Mouse (Mus musculus) neural tube, embryonic 15.5 days (tissue): ENCODE data around the gene Phlda2. TPM values are rescaled to one million over a fixed set of nuclear protein-coding genes. Genes with fewer than 3 reads are reported as not detected.

Experiments
- ATAC-seq: fragments of 200-750 bp; cut with Nextera tagmentation; 2 replicates; pipeline ENCODE4 v1.8.0; 2017; ENCODE audit warnings: mild to moderate bottlenecking, moderate TSS enrichment, moderate library complexity; ENCODE audit not compliant: low FRiP score
- H3K27ac ChIP-seq: fragments of 300-500 bp; sonication (generic); replicated peaks from 2 replicates; pipeline ENCODE4 v1.5.1; 2015; ENCODE audit warnings: mild to moderate bottlenecking, inconsistent platforms
- H3K27me3 ChIP-seq: fragments of 300-500 bp; sonication (generic); replicated peaks from 2 replicates; pipeline ENCODE4 v1.6.1; 2015; ENCODE audit warnings: inconsistent platforms
- H3K36me3 ChIP-seq: fragments of 300-500 bp; sonication (generic); 2 replicates; pipeline ENCODE4 v1.6.1; 2015; ENCODE audit warnings: inconsistent platforms
- H3K4me1 ChIP-seq: fragments of 300-500 bp; sonication (generic); 2 replicates; pipeline ENCODE4 v1.6.1; 2015; ENCODE audit warnings: inconsistent platforms
- H3K4me2 ChIP-seq: fragments of 300-500 bp; sonication (generic); 2 replicates; pipeline ENCODE4 v1.6.1; 2015; ENCODE audit warnings: inconsistent platforms, mild to moderate bottlenecking, moderate library complexity
- H3K4me3 ChIP-seq: fragments of 300-500 bp; sonication (generic); replicated peaks from 2 replicates; pipeline ENCODE4 v1.5.1; 2015; ENCODE audit warnings: mild to moderate bottlenecking, inconsistent platforms
- H3K9ac ChIP-seq: fragments of 300-500 bp; sonication (generic); replicated peaks from 2 replicates; pipeline ENCODE4 v1.6.1; 2015; ENCODE audit warnings: mild to moderate bottlenecking, inconsistent platforms
- H3K9me3 ChIP-seq: fragments of 300-500 bp; sonication (generic); replicated peaks from 2 replicates; pipeline ENCODE4 v1.6.1; 2016; ENCODE audit warnings: inconsistent platforms
- WGBS: fragments of 180-500 bp; shearing (Covaris S2); methylation state at CpG from one replicate; pipeline ENCODE4 v1.1.7; 2015; ENCODE audit warnings: mixed read lengths; 5-methylcytosine and 5-hydroxymethylcytosine counted together
- polyA plus RNA-seq: library from polyadenylated mRNA; unstranded; fragments of >200 nt; fragmentation: Nextera tagmentation; extraction: Ambion mirVana; gene quantifications from 2 replicates; pipeline ENCODE4 v1.2.1, GENCODE M21; 2015

Gene Phlda2
- polyA plus RNA-seq, 1 experiment from 2014 or later = 1.0 TPM

DNA sequence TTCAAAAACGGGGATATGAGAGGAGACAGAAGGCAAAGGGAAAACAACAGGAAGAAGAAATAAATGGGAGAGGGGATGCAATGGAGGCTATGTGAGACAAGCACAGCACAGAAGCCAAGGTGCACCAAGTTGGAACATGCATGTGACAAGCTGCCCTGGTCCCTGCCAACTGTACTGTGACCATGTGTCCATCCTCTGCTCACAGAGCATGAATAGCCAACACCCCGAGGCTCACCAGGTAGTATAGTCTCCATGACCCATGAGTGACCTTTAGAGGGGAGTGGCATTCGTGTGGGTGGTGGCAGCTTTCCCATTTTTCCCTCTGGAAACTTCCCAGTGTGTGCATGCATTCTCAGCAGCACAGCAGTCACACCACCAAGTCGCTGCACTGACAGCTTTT is 16.4 kb upstream of the Phlda2 start:
- H3K9ac ChIP-seq = no peak overlapping the region
- no peak for ATAC-seq
- 84% methylated on average over 4 of the region's 4 CpGs for WGBS

DNA sequence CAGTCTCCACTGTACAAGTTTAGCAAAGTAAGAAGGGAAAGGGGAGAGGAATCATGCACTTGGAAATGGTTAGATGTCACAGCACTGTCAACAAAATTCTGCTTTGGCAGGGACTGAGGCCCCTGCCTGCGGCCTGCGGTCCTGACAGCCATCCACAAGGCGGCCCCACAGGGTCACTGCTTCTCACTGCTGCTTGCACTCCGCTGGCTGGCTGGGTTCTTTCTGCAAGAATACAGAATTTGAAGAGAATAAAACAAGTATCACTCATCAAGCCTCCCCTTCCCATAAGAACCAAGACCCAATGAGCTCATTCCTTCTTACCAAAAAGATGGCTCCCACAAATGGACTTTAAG is 11.4 kb upstream of the Phlda2 start:
- no peak overlapping the region for H3K9ac ChIP-seq
- H3K4me3 ChIP-seq = no peak overlapping the region
- 96% methylated on average over 4 of the region's 4 CpGs for WGBS
- no peaks in the 10 kb centered on the region for H3K4me1 ChIP-seq
- H3K4me2 ChIP-seq = no peak overlapping the region
- no peaks in the 10 kb centered on the region for H3K9me3 ChIP-seq
- no peak overlapping the region for H3K27ac ChIP-seq
- H3K27me3 ChIP-seq = no peaks in the 10 kb centered on the region
- no peak for ATAC-seq
- H3K36me3 ChIP-seq = peaks cover 75% of the 10 kb centered on the region

More for the DNA sequence above, 16.4 kb upstream of the Phlda2 start:
- Histone ChIP-seq H3K4me1 (no peaks in the 10 kb centered on the region), H3K9me3 (no peaks in the 10 kb centered on the region), H3K27ac (no peak overlapping the region), H3K27me3 (no peaks in the 10 kb centered on the region), H3K36me3 (peaks cover 95% of the 10 kb centered on the region), H3K4me2 (no peak overlapping the region), H3K4me3 (no peak overlapping the region)

DNA sequence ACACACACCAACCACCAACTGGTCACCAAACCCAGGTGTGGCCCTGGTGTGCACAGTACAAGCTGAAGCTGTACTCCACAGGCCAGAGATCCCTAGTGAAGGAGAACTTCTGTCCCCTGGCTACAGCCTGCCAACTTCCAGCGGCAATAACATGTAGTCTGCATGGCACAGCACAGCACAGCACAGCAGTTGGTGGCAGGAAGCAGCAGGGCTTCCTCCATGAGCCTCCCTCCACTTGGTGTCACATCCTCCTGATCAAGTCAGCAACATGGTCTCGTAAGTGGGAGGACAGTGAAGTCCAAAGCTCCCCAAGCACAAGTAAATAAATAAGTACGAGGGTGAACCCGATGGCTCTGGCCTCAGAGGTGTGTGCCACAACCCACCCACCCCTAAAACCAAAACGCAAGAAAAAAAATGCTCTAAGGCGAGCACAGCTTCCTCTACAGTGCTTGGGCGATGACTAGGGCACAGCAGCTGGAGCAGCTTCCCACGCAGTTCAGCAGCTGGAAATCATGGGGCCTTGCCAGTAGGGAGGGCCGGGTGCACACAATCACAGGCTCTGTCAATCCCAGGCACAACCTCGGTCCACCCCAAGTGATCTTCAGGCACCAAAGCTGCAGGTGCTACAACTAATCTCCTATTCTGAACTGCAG is 10.9 kb upstream of the Phlda2 start:
- Histone ChIP-seq H3K4me2 (no peak overlapping the region), H3K27ac (no peak overlapping the region), H3K9me3 (no peaks in the 10 kb centered on the region), H3K9ac (no peak overlapping the region), H3K4me1 (no peaks in the 10 kb centered on the region), H3K27me3 (no peaks in the 10 kb centered on the region), H3K36me3 (peaks cover 70% of the 10 kb centered on the region), H3K4me3 (no peak overlapping the region)
- no peak for ATAC-seq
- 95% methylated on average over 10 of the region's 10 CpGs for WGBS

DNA sequence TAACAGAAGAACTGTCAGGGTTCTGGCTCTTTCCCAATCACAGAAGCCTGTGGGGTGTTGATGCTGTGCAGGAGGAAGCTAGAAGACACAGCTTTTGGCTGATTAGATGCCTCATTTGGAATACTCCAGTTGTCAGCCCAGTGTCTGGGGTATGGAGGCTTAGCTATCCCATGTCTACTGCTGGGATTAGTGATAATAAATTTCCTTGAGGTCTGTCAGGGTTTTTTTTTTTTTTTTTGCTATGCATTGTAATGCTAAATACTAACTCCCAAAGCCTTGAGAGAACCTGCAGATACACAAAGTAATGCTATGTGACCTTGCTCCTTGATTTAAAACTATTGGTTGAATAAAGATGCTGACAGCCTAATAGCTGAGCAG is 8.4 kb upstream of the Phlda2 start:
- ATAC-seq = no peak
- Histone ChIP-seq H3K4me2 (no peak overlapping the region), H3K27ac (no peak overlapping the region), H3K4me3 (no peak overlapping the region), H3K9ac (no peak overlapping the region), H3K9me3 (no peaks in the 10 kb centered on the region), H3K27me3 (0 out of 2 replicates have a peak, but pooled peaks cover 2% of the 10 kb centered on the region), H3K4me1 (no peaks in the 10 kb centered on the region), H3K36me3 (peaks cover 45% of the 10 kb centered on the region)

DNA sequence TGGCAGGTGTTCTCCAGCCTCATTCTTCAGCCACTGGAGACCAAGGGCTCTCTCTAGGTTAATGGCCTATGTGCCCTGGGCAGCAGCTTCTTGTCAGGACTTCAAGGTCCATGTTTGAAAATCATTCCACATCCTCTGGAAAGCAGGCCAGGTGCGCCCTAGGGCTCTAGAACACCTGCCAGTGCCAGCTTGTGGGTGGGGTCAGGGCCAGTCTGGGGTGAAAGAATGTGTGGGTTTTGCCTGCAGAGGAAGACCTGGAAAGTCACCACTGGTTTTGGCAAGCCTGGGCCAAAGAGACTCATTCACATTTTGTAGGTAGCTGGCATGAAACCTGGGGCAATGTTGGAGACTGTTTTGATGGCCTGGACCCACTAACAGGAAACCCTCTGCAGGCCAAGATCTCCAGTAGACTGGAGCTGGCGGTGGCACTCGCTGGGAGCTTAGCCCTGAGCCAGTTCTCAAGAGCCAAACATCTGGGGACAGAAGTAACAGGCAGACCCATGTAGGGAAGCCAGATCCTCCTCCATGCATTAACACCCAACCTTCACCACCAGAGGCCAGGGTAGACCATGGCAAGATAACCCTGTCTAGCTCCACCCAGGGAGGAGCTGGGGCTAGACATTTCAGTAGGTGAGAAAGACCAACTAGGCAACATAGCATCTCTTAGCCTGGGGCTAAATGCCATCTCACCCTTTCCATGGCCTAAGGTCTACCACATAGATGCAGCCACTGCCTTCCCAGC is 7.8 kb upstream of the Phlda2 start:
- no peak overlapping the region for H3K4me3 ChIP-seq
- no peak overlapping the region for H3K4me2 ChIP-seq
- no peaks in the 10 kb centered on the region for H3K9me3 ChIP-seq
- H3K36me3 ChIP-seq = peaks cover 40% of the 10 kb centered on the region
- H3K27me3 ChIP-seq = 0 out of 2 replicates have a peak, but pooled peaks cover 2% of the 10 kb centered on the region
- no peak for ATAC-seq
- no peak overlapping the region for H3K9ac ChIP-seq
- WGBS = 92% methylated on average over 3 of the region's 3 CpGs
- H3K4me1 ChIP-seq = no peaks in the 10 kb centered on the region
- no peak overlapping the region for H3K27ac ChIP-seq

DNA sequence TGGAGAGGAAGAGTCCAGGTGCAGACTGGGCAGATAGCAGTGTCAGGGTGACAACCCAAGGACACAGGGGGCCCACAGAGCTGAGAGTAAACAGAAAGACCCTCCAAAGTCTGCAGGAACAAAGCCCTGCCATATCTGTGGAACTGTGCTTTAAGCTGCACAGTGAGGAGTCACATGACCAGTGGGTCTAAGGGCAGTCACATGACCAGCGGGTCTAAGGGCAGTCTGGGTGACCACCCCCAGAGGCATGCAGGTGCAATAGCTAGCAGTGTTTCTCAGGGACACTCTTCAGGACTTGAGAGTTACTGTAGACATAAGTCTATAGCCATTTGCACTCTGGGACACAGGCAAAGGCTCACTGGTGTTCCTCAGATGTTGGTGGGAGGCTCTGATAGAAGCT is 6.6 kb upstream of the Phlda2 start:
- Histone ChIP-seq H3K27ac (no peak overlapping the region), H3K4me3 (no peak overlapping the region), H3K9me3 (no peaks in the 10 kb centered on the region), H3K36me3 (peaks cover 28% of the 10 kb centered on the region), H3K4me2 (no peak overlapping the region), H3K4me1 (no peaks in the 10 kb centered on the region), H3K9ac (no peak overlapping the region), H3K27me3 (peaks cover 9% of the 10 kb centered on the region)
- WGBS = 79% methylated on average over 1 of the region's 1 CpGs
- ATAC-seq = no peak

DNA sequence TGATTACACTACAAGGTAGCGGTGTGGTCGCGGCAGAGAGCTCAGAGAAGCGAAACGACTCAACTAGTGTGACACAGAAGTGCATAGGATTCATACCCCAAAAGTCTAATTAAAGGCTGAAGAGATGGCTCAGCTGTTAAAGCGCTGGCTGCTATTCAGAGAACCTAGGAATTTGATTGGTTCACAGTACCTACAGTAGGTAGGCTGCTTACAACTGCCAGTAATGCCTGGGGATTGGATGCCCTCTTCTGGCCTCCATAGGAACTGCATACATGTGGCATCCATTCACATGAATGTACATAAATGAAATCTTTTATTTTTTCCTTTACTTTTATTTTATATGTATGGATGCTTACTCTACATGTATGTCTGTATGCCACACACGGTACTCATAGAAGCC is 3.7 kb upstream of the Phlda2 start:
- no peak for ATAC-seq
- H3K4me3 ChIP-seq = no peak overlapping the region
- H3K9me3 ChIP-seq = no peaks in the 10 kb centered on the region
- no peak overlapping the region for H3K9ac ChIP-seq
- H3K27me3 ChIP-seq = peaks cover 35% of the 10 kb centered on the region
- 0 out of 2 replicates have a peak, but pooled peaks cover 3% of the 10 kb centered on the region for H3K36me3 ChIP-seq
- peaks cover 12% of the 10 kb centered on the region for H3K4me1 ChIP-seq
- H3K4me2 ChIP-seq = no peak overlapping the region
- 26% methylated on average over 7 of the region's 7 CpGs for WGBS
- H3K27ac ChIP-seq = no peak overlapping the region

DNA sequence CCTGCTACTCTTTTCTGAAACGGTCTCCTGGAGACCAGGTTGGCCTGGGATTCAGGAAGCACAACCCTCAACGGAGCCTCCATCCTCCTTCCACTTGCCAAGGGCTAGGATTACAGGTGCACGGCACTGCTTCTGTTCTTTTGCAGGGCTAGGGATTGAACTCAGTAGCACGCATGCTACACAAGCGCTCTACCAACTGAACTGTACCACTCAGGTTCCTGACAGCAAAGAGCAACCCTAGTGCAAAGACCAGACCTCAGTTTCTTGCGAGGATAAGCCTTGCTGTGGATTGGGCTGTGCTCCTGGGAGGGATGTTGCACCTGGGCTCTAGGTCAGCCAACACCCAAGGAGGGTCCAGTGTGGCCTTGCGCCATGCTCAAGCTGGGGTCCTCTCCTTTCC is 3.3 kb upstream of the Phlda2 start:
- H3K4me2 ChIP-seq = no peak overlapping the region
- WGBS = 74% methylated on average over 7 of the region's 7 CpGs
- 0 out of 2 replicates have a peak, but pooled peaks cover 3% of the 10 kb centered on the region for H3K36me3 ChIP-seq
- peaks cover 39% of the 10 kb centered on the region for H3K27me3 ChIP-seq
- no peaks in the 10 kb centered on the region for H3K9me3 ChIP-seq
- H3K4me3 ChIP-seq = no peak overlapping the region
- ATAC-seq = no peak
- H3K9ac ChIP-seq = no peak overlapping the region
- H3K27ac ChIP-seq = no peak overlapping the region
- peaks cover 16% of the 10 kb centered on the region for H3K4me1 ChIP-seq

DNA sequence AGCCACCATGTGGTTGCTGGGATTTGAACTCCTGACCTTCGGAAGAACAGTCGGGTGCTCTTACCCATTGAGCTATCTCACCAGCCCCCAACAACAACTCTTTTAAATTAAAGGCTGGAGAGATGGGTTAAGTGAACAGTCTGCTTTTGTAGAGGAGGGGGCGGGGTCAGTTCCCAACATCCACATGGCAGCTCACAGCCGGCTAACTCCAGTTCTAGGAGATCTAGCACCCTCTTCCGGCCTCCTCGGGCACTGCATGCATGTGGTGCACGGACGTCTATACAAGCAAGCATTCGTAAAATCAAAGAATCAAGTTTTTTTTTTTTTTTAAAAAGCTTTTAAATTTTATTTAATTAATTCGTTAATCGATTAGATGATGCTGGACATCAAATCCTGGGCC is 2.9 kb upstream of the Phlda2 start:
- Histone ChIP-seq H3K27ac (no peak overlapping the region), H3K9ac (no peak overlapping the region), H3K27me3 (peaks cover 44% of the 10 kb centered on the region), H3K4me1 (peaks cover 20% of the 10 kb centered on the region), H3K4me2 (no peak overlapping the region), H3K4me3 (no peak overlapping the region), H3K36me3 (0 out of 2 replicates have a peak, but pooled peaks cover 3% of the 10 kb centered on the region), H3K9me3 (no peaks in the 10 kb centered on the region)
- WGBS = 35% methylated on average over 11 of the region's 11 CpGs
- no peak for ATAC-seq

DNA sequence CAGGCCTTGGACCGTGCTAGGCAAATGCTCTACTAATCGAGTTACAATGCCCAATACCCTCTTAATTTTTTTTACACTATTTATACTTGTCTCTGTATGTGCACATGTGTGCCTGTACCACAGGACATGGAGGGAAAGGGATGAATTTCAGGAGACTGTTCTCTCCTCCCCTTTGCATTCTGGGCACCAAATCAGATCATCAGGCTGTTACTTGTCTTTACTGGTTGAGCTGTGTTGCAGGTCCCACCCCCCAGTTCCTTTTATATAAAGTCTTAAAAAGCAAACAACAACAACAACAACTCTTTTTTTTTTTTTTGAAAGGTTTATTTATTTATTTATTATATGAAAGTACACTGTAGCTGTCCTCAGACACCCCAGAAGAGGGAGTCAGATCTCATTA is 2.5 kb upstream of the Phlda2 start:
- Histone ChIP-seq H3K9ac (no peak overlapping the region), H3K36me3 (0 out of 2 replicates have a peak, but pooled peaks cover 2% of the 10 kb centered on the region), H3K4me3 (no peak overlapping the region), H3K27ac (no peak overlapping the region), H3K4me1 (peaks cover 20% of the 10 kb centered on the region), H3K27me3 (peaks cover 48% of the 10 kb centered on the region), H3K9me3 (no peaks in the 10 kb centered on the region), H3K4me2 (no peak overlapping the region)
- no peak for ATAC-seq
- 88% methylated on average over 2 of the region's 2 CpGs for WGBS

DNA sequence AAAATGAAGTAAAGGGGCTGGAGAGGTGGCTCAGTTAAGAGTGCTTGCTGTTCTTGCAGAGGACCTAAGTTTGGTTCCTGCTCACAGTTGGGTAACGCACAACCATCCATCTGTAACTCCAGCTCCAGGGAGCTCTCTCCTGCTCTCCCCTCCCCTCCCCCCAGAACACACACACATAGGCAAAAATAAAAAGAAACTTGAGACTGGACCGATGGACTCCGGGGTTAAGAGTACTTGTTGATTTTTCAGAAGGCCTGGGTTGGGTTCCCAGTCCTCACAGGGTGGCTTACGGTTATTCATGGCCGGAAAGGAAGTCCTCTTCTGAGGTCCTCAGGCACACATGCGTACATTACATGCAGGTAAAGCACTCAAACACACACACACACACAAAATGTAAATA is 976 bp upstream of the Phlda2 start:
- H3K4me2 ChIP-seq = no peak overlapping the region
- WGBS = 84% methylated on average over 6 of the region's 6 CpGs
- H3K4me3 ChIP-seq = no peak overlapping the region
- no peak overlapping the region for H3K9ac ChIP-seq
- no peak overlapping the region for H3K27ac ChIP-seq
- ATAC-seq = no peak
- H3K36me3 ChIP-seq = no peaks in the 10 kb centered on the region
- H3K27me3 ChIP-seq = peaks cover 60% of the 10 kb centered on the region
- no peaks in the 10 kb centered on the region for H3K9me3 ChIP-seq
- peaks cover 20% of the 10 kb centered on the region for H3K4me1 ChIP-seq
